Mouse (Mus musculus) liver, postnatal 0 days (tissue): ENCODE results near the gene Ano2.

ENCODE experiments used
- CTCF ChIP-seq: sonication (generic); IDR thresholded peaks from 2 replicates; pipeline ENCODE4 v1.5.1; 2016; ENCODE audit warnings: antibody characterized with exemption, low read depth
- EP300 ChIP-seq: IDR thresholded peaks from 2 replicates; pipeline ENCODE4 v1.6.1; 2016; ENCODE audit warnings: antibody characterized with exemption, low read depth, mild to moderate bottlenecking

- TF ChIP-seq CTCF: no peak
- TF ChIP-seq EP300: no peak
Measured at GRCm38 (mm10) chr6:126048206-126048605, 358.0 kb downstream of the Ano2 start.
